Mouse (Mus musculus) heart, embryonic 10.5 days (tissue): ENCODE measurements around the gene Efl1. TPM values are rescaled to one million over a fixed set of nuclear protein-coding genes. Genes with fewer than 3 reads are reported as not detected.

Experiments used
- DNase-seq: peaks from one replicate; pipeline ENCODE4 v3.0.0-alpha.2; 2017; ENCODE audit warnings: low spot score
- H3K27ac ChIP-seq: fragments of 300-500 bp; sonication (generic); 2 replicates; pipeline ENCODE4 v1.5.1; 2016; ENCODE audit warnings: mild to moderate bottlenecking
- H3K27me3 ChIP-seq: fragments of 300-500 bp; sonication (generic); 2 replicates; pipeline ENCODE4 v1.6.1; 2016; ENCODE audit warnings: mild to moderate bottlenecking; ENCODE audit not compliant: poor library complexity, insufficient read depth, severe bottlenecking
- H3K36me3 ChIP-seq: fragments of 300-500 bp; sonication (generic); 2 replicates; pipeline ENCODE4 v1.6.1; 2016; ENCODE audit warnings: mild to moderate bottlenecking, moderate library complexity
- H3K4me1 ChIP-seq: fragments of 300-500 bp; sonication (generic); 2 replicates; pipeline ENCODE4 v1.6.1; 2016; ENCODE audit warnings: mild to moderate bottlenecking
- H3K4me3 ChIP-seq: fragments of 300-500 bp; sonication (generic); 2 replicates; pipeline ENCODE4 v1.5.1; 2016; ENCODE audit warnings: mild to moderate bottlenecking, moderate library complexity
- H3K9me3 ChIP-seq: fragments of 300-500 bp; sonication (generic); 2 replicates; pipeline ENCODE4 v1.6.1; 2016; ENCODE audit warnings: mild to moderate bottlenecking, moderate library complexity
- WGBS: fragments of 180-500 bp; shearing (Covaris S2); methylation state at CpG from one replicate; pipeline ENCODE4 v1.1.7; 2016; 5-methylcytosine and 5-hydroxymethylcytosine counted together
- polyA plus RNA-seq: library from polyadenylated mRNA; unstranded; fragments of >200 nt; fragmentation: Nextera tagmentation; extraction: Ambion mirVana; gene quantifications from 2 replicates; pipeline ENCODE4 v1.2.1, GENCODE M21; 2016

Gene Efl1
- 18.5 and 19.9 TPM in 2 replicates for polyA plus RNA-seq

GRCm38 (mm10) chr7:82648353-82649080 lies at the start of gene Efl1, which contains the start of gene Saxo2:
Efl1 (plus strand) TSS chr7:82648614.
Saxo2 (minus strand) TSS chr7:82648528.
- Histone ChIP-seq H3K4me1 (peaks cover 7% of the 10 kb centered on the region), H3K4me3 (peak within 1 kb of the TSS; percentile 79), H3K36me3 (peaks cover 12% of the 10 kb centered on the region), H3K27ac (peak within 1 kb of the TSS; percentile 86), H3K27me3 (no peaks in the 10 kb centered on the region), H3K9me3 (no peaks in the 10 kb centered on the region)
- peak; percentile 97 for DNase-seq
- WGBS: under 1% methylated on average over 46 of the region's 46 CpGs

- no peaks in the 10 kb centered on the region for H3K36me3 ChIP-seq
- no peaks in the 10 kb centered on the region for H3K4me1 ChIP-seq
- no peak for DNase-seq
- no peak overlapping the region for H3K4me3 ChIP-seq
- no peaks in the 10 kb centered on the region for H3K9me3 ChIP-seq
- H3K27ac ChIP-seq: no peak overlapping the region
- WGBS: 65% methylated on average over 4 of the region's 4 CpGs
- H3K27me3 ChIP-seq: no peaks in the 10 kb centered on the region
Observed at GRCm38 (mm10) chr7:82602008-82602407, 46.4 kb upstream of the Efl1 start.

GRCm38 (mm10) chr7:82605425-82605824 lies 43.0 kb upstream of the Efl1 start:
- Histone ChIP-seq H3K36me3 (no peaks in the 10 kb centered on the region), H3K9me3 (no peaks in the 10 kb centered on the region), H3K27ac (no peak overlapping the region), H3K27me3 (no peaks in the 10 kb centered on the region), H3K4me1 (no peaks in the 10 kb centered on the region), H3K4me3 (no peak overlapping the region)
- DNase-seq: no peak
- WGBS: 83% methylated on average over 6 of the region's 6 CpGs

- no peaks in the 10 kb centered on the region for H3K27me3 ChIP-seq
- WGBS: 67% methylated on average over 3 of the region's 3 CpGs
- no peaks in the 10 kb centered on the region for H3K36me3 ChIP-seq
- no peaks in the 10 kb centered on the region for H3K4me1 ChIP-seq
- no peaks in the 10 kb centered on the region for H3K9me3 ChIP-seq
- no peak overlapping the region for H3K4me3 ChIP-seq
- DNase-seq: no peak
- no peak overlapping the region for H3K27ac ChIP-seq
Observed at GRCm38 (mm10) chr7:82609629-82610028, 38.8 kb upstream of the Efl1 start.

- Histone ChIP-seq H3K27ac (no peak overlapping the region), H3K9me3 (no peaks in the 10 kb centered on the region), H3K36me3 (no peaks in the 10 kb centered on the region), H3K4me1 (no peaks in the 10 kb centered on the region), H3K4me3 (no peak overlapping the region), H3K27me3 (no peaks in the 10 kb centered on the region)
- peak; percentile 81 for DNase-seq
- WGBS: 12% methylated on average over 7 of the region's 7 CpGs
Observed at GRCm38 (mm10) chr7:82625342-82625741, 23.1 kb upstream of the Efl1 start.

GRCm38 (mm10) chr7:82647183-82647582 lies 1.2 kb upstream of the Efl1 start:
- no peak overlapping the region for H3K4me3 ChIP-seq
- DNase-seq: no peak
- no peak overlapping the region for H3K27ac ChIP-seq
- no peaks in the 10 kb centered on the region for H3K27me3 ChIP-seq
- peaks cover 7% of the 10 kb centered on the region for H3K4me1 ChIP-seq
- WGBS: 90% methylated on average over 3 of the region's 3 CpGs
- peaks cover 2% of the 10 kb centered on the region for H3K36me3 ChIP-seq
- no peaks in the 10 kb centered on the region for H3K9me3 ChIP-seq

- no peak for DNase-seq
- Histone ChIP-seq H3K27me3 (no peaks in the 10 kb centered on the region), H3K4me1 (peaks cover 7% of the 10 kb centered on the region), H3K36me3 (peaks cover 10% of the 10 kb centered on the region), H3K4me3 (peak overlapping the region; percentile 79), H3K9me3 (no peaks in the 10 kb centered on the region), H3K27ac (peak overlapping the region; percentile 86; the same call in 1 of the 2 replicates)
- 32% methylated on average over 4 of the region's 4 CpGs for WGBS
Observed at GRCm38 (mm10) chr7:82647909-82648308, 505 bp upstream of the Efl1 start.

GRCm38 (mm10) chr7:82649081-82649445 lies 649 bp downstream of the Efl1 start:
- no peak for DNase-seq
- WGBS: 15% methylated on average over 6 of the region's 6 CpGs
- peak overlapping the region; percentile 79 for H3K4me3 ChIP-seq
- no peaks in the 10 kb centered on the region for H3K9me3 ChIP-seq
- no peaks in the 10 kb centered on the region for H3K27me3 ChIP-seq
- H3K36me3 ChIP-seq: peaks cover 12% of the 10 kb centered on the region
- H3K4me1 ChIP-seq: peaks cover 7% of the 10 kb centered on the region
- peak overlapping the region; percentile 86; the same call in 1 of the 2 replicates for H3K27ac ChIP-seq

GRCm38 (mm10) chr7:82664604-82665003 lies 16.2 kb downstream of the Efl1 start:
- no peak overlapping the region for H3K27ac ChIP-seq
- peaks cover 38% of the 10 kb centered on the region for H3K36me3 ChIP-seq
- H3K4me1 ChIP-seq: no peaks in the 10 kb centered on the region
- DNase-seq: no peak
- WGBS: 80% methylated on average over 3 of the region's 3 CpGs
- H3K4me3 ChIP-seq: no peak overlapping the region
- H3K9me3 ChIP-seq: no peaks in the 10 kb centered on the region
- no peaks in the 10 kb centered on the region for H3K27me3 ChIP-seq

GRCm38 (mm10) chr7:82676001-82676400 lies 27.6 kb downstream of the Efl1 start:
- 91% methylated on average over 5 of the region's 5 CpGs for WGBS
- Histone ChIP-seq H3K36me3 (peaks cover 39% of the 10 kb centered on the region), H3K4me3 (no peak overlapping the region), H3K9me3 (no peaks in the 10 kb centered on the region), H3K27me3 (no peaks in the 10 kb centered on the region), H3K4me1 (no peaks in the 10 kb centered on the region), H3K27ac (no peak overlapping the region)
- DNase-seq: no peak

GRCm38 (mm10) chr7:82676834-82677233 lies 28.4 kb downstream of the Efl1 start:
- H3K27ac ChIP-seq: no peak overlapping the region
- H3K27me3 ChIP-seq: no peaks in the 10 kb centered on the region
- H3K9me3 ChIP-seq: no peaks in the 10 kb centered on the region
- DNase-seq: no peak
- H3K36me3 ChIP-seq: peaks cover 39% of the 10 kb centered on the region
- H3K4me3 ChIP-seq: no peak overlapping the region
- WGBS: 87% methylated on average over 6 of the region's 6 CpGs
- H3K4me1 ChIP-seq: no peaks in the 10 kb centered on the region

GRCm38 (mm10) chr7:82679901-82680300 lies 31.5 kb downstream of the Efl1 start:
- WGBS: 93% methylated on average over 5 of the region's 5 CpGs
- Histone ChIP-seq H3K4me1 (no peaks in the 10 kb centered on the region), H3K36me3 (peaks cover 31% of the 10 kb centered on the region), H3K27me3 (no peaks in the 10 kb centered on the region), H3K27ac (no peak overlapping the region), H3K4me3 (no peak overlapping the region), H3K9me3 (no peaks in the 10 kb centered on the region)
- DNase-seq: no peak

- Histone ChIP-seq H3K27me3 (no peaks in the 10 kb centered on the region), H3K4me1 (no peaks in the 10 kb centered on the region), H3K9me3 (no peaks in the 10 kb centered on the region), H3K36me3 (peaks cover 33% of the 10 kb centered on the region), H3K4me3 (no peak overlapping the region), H3K27ac (no peak overlapping the region)
- no peak for DNase-seq
- WGBS: 70% methylated on average over 3 of the region's 3 CpGs
Observed at GRCm38 (mm10) chr7:82688736-82689135, 40.3 kb downstream of the Efl1 start.
